Mouse (Mus musculus) limb, embryonic 15.5 days (tissue): Measurements from ENCODE around the gene Catsper2. TPM values are rescaled to one million over a fixed set of nuclear protein-coding genes. Genes with fewer than 3 reads are reported as not detected.

Experiments used
- ATAC-seq: fragments of 200-750 bp; cut with Nextera tagmentation; 2 replicates; pipeline ENCODE4 v1.8.0; 2017; ENCODE audit warnings: low read depth, moderate TSS enrichment; ENCODE audit not compliant: insufficient number of reproducible peaks, low FRiP score, low TSS enrichment
- H3K27ac ChIP-seq: fragments of 300-500 bp; sonication (generic); 2 replicates; pipeline ENCODE4 v1.5.1; 2015; ENCODE audit warnings: moderate library complexity, mild to moderate bottlenecking, inconsistent platforms
- H3K27me3 ChIP-seq: fragments of 300-500 bp; sonication (generic); 2 replicates; pipeline ENCODE4 v1.6.1; 2015; ENCODE audit warnings: inconsistent platforms
- H3K36me3 ChIP-seq: fragments of 300-500 bp; sonication (generic); 2 replicates; pipeline ENCODE4 v1.6.1; 2015; ENCODE audit warnings: inconsistent platforms
- H3K4me1 ChIP-seq: fragments of 300-500 bp; sonication (generic); 2 replicates; pipeline ENCODE4 v1.6.1; 2015; ENCODE audit warnings: inconsistent platforms
- H3K4me2 ChIP-seq: fragments of 300-500 bp; sonication (generic); 2 replicates; pipeline ENCODE4 v1.6.1; 2015; ENCODE audit warnings: mild to moderate bottlenecking, inconsistent platforms
- H3K4me3 ChIP-seq: fragments of 300-500 bp; sonication (generic); 2 replicates; pipeline ENCODE4 v1.5.1; 2015; ENCODE audit warnings: mild to moderate bottlenecking, inconsistent platforms
- H3K9ac ChIP-seq: fragments of 300-500 bp; sonication (generic); 2 replicates; pipeline ENCODE4 v1.6.1; 2015; ENCODE audit warnings: inconsistent platforms
- H3K9me3 ChIP-seq: fragments of 300-500 bp; sonication (generic); 2 replicates; pipeline ENCODE4 v1.6.1; 2016; ENCODE audit warnings: inconsistent platforms
- WGBS: fragments of 180-500 bp; shearing (Covaris S2); methylation state at CpG from one replicate; pipeline ENCODE4 v1.1.7; 2015; 5-methylcytosine and 5-hydroxymethylcytosine counted together
- polyA plus RNA-seq: library from polyadenylated mRNA; unstranded; fragments of >200 nt; fragmentation: Nextera tagmentation; extraction: Ambion mirVana; gene quantifications from 2 replicates; pipeline ENCODE4 v1.2.1, GENCODE M21; 2015

Catsper2 gene
- polyA plus RNA-seq, 1 experiment from 2014 or later: 2.0 TPM

DNA sequence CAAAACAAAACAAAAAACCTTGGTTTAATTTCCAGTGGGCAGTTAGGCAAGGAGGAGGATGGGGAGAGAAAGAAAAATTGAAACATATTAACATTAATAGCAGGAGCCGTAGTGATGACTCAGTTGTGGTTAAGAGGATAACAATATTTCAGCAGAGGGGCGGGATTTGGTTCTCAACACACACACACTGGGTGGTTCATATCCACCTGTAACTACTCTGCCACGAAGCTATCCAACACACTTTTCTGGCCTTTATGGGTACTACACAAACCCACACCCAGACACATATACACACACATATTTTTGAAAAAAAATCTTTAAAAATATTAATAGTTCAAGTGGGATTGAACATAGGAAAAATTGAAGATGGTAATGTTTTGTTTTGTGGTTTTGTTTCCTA lies 33.4 kb upstream of the Catsper2 start:
- WGBS: 76% methylated on average over 3 of the region's 3 CpGs
- Histone ChIP-seq H3K4me1 (peaks cover 28% of the 10 kb centered on the region), H3K4me2 (no peak overlapping the region), H3K4me3 (no peak overlapping the region), H3K36me3 (peaks cover 4% of the 10 kb centered on the region), H3K9me3 (no peaks in the 10 kb centered on the region), H3K27ac (no peak overlapping the region), H3K9ac (no peak overlapping the region), H3K27me3 (0 out of 2 replicates have a peak, but pooled peaks cover 2% of the 10 kb centered on the region)
- no peak for ATAC-seq

DNA sequence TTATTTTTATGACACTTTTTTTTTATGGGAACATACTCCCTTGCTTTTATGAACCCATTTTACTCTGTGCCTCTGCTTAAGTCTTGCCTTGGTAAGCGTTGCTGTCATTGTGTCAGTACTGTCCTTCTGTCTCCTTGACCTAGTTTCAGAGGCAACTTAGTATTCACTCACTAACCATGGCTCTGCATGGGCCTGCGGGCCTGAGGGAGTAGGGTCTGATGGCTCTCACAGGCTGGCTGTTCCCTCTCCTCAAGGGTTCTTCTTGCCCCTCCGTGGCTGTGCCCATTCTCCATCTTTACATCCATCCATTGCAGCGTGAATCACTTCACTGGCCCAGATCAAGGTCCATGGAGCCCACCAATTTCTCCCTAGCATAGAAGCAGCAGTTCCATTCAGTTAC lies 32.9 kb upstream of the Catsper2 start:
- Histone ChIP-seq H3K27ac (no peak overlapping the region), H3K27me3 (0 out of 2 replicates have a peak, but pooled peaks cover 3% of the 10 kb centered on the region), H3K36me3 (peaks cover 3% of the 10 kb centered on the region), H3K4me1 (peaks cover 33% of the 10 kb centered on the region), H3K4me2 (no peak overlapping the region), H3K9ac (no peak overlapping the region), H3K4me3 (no peak overlapping the region), H3K9me3 (no peaks in the 10 kb centered on the region)
- 81% methylated on average over 4 of the region's 4 CpGs for WGBS
- no peak for ATAC-seq

DNA sequence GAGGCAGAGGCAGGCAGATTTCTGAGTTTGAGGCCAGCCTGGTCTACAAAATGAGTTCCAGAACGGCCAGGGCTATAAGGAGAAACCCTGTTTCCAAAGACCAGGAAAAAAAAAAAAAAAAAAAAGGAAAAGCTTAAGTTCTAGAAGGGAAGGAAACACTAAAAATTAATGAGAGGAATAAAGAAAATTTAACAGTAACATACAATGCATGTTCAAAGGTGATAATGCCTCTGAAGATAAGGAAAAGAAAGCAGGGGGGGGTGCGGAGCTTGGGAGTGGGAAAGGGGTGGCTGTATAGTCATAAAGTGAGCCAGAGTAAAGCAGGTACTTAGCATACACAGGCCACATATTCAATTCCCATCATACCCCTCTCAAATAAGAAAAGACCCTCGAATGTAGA lies 31.5 kb upstream of the Catsper2 start:
- Histone ChIP-seq H3K27me3 (0 out of 2 replicates have a peak, but pooled peaks cover 3% of the 10 kb centered on the region), H3K4me2 (no peak overlapping the region), H3K9me3 (no peaks in the 10 kb centered on the region), H3K4me3 (no peak overlapping the region), H3K36me3 (no peaks in the 10 kb centered on the region), H3K27ac (no peak overlapping the region), H3K4me1 (peaks cover 25% of the 10 kb centered on the region), H3K9ac (no peak overlapping the region)
- no peak for ATAC-seq
- 83% methylated on average over 3 of the region's 3 CpGs for WGBS

DNA sequence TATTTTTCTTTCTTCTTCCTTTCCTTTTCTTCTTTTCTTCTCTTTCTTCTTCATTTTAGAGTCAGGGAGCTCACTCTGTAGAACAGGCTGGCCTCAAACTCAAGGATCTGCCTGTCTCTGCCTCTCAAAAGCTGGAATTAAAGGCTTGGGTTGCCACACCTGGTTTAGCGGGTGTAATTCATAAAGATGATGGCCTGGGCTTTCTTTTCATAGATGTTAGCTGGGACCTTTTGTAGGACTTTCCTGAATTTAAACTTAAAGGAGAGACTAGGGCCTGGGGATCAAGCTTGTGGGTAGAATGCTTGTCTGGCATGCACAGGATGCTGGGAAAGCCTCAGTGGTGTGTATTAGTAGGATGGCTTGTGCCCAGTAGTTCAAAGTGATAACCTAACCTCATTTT lies 30.6 kb upstream of the Catsper2 start, which contains the start of gene Ell3:
Gene Ell3 (minus strand): TSS at position 101 of the 400 bp plus-strand sequence.
- no peak for ATAC-seq
- peaks cover 24% of the 10 kb centered on the region for H3K4me1 ChIP-seq
- no peaks in the 10 kb centered on the region for H3K9me3 ChIP-seq
- no peak within 1 kb of the TSS for H3K9ac ChIP-seq
- peak within 1 kb of the TSS; percentile 51 for H3K4me3 ChIP-seq
- no peak within 1 kb of the TSS for H3K27ac ChIP-seq
- H3K27me3 ChIP-seq: 0 out of 2 replicates have a peak, but pooled peaks cover 3% of the 10 kb centered on the region
- H3K36me3 ChIP-seq: peaks cover 4% of the 10 kb centered on the region
- WGBS: 84% methylated on average over 1 of the region's 1 CpGs
- peak within 1 kb of the TSS; percentile 96 for H3K4me2 ChIP-seq

DNA sequence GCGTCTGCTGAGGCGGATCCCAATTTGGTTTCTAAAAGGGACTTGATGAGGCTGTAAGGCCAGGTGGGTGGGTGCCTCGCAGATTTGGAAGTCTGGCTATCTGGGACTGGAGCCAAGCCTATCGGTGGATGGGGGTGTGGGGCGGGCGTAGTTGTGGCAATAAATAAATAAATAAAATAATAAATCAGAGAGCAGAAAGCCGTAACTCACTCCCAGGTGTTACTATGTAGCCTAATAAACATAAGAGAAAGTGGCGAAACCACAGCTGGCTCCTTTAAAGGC lies 29.4 kb upstream of the Catsper2 start:
- WGBS: 8% methylated on average over 8 of the region's 8 CpGs
- Histone ChIP-seq H3K4me3 (peak overlapping the region; percentile 51), H3K9me3 (no peaks in the 10 kb centered on the region), H3K36me3 (peaks cover 15% of the 10 kb centered on the region), H3K27me3 (0 out of 2 replicates have a peak, but pooled peaks cover 3% of the 10 kb centered on the region), H3K4me2 (peak overlapping the region; percentile 96), H3K9ac (peak overlapping the region; percentile 35), H3K27ac (no peak overlapping the region), H3K4me1 (peaks cover 22% of the 10 kb centered on the region)
- ATAC-seq: no peak

DNA sequence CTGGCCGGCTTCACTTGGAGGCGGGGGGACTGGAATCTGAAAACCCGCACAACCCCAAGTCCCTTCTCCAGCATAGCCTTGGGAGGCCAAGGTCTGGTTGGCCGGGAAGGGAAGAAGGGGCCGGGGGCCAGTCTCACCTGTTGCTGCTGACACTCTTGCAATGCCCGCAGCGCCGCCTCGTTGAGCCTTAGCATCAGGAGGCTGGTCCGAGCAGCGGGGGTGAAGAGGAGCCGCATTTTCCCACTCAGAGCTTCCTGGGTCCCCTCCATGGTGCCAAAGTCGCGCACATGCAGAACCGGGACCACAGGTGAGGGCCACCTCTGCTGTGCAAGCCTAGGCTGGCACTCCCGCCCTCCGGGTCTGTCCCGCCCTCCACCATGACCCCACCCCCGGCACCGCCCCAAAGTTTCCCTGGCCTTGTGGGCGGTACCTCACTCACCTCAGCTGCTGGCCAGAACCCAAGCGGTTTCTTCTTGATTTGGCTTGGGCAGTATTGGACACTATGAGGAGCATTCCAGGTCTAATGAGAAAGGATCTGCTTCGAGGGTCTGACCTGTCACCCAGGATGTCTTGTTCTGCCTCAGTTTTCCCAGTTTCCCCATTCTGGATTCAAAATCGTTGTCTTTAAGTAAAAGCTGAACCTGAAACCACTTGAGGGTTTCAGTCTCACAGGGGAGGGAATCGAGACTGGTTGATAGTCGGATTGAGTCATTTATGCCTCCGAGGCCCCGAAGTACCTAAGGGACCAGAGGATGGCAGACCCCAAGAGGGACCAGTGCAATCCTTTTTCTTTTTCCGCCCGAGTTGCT lies 28.9 kb upstream of the Catsper2 start:
- peak overlapping the region; percentile 96 for H3K4me2 ChIP-seq
- ATAC-seq: peak; percentile 80
- H3K4me3 ChIP-seq: peak overlapping the region; percentile 51
- H3K9ac ChIP-seq: peak overlapping the region; percentile 35
- H3K36me3 ChIP-seq: peaks cover 21% of the 10 kb centered on the region
- 0 out of 2 replicates have a peak, but pooled peaks cover 3% of the 10 kb centered on the region for H3K27me3 ChIP-seq
- H3K9me3 ChIP-seq: no peaks in the 10 kb centered on the region
- no peak overlapping the region for H3K27ac ChIP-seq
- WGBS: 2% methylated on average over 30 of the region's 30 CpGs
- H3K4me1 ChIP-seq: peaks cover 17% of the 10 kb centered on the region

DNA sequence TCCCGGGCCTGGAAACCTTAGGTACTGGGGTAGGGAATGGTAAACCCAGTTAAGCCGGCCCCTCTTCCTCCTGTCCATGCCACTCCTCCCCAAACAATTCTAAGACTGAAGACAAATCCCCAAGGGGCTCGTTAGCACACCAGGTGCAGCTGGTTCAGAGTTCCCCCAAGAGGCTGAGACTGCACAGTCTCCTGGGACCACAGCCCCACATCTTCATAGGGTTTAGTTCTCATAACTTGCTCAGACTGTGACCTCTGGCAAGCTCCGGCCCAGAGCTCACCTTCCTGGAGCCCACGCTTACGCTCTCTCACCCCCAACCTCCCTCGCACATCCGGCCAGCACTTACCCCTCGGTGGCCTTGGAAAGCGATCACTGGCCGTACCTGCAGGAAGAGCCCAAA lies 28.2 kb upstream of the Catsper2 start:
- Histone ChIP-seq H3K27ac (no peak overlapping the region), H3K9me3 (no peaks in the 10 kb centered on the region), H3K4me1 (peaks cover 17% of the 10 kb centered on the region), H3K4me3 (peak overlapping the region; percentile 51), H3K9ac (peak overlapping the region; percentile 35; the same call in 1 of the 2 replicates), H3K27me3 (0 out of 2 replicates have a peak, but pooled peaks cover 3% of the 10 kb centered on the region), H3K36me3 (peaks cover 27% of the 10 kb centered on the region), H3K4me2 (peak overlapping the region; percentile 96)
- no peak for ATAC-seq
- 11% methylated on average over 11 of the region's 11 CpGs for WGBS

DNA sequence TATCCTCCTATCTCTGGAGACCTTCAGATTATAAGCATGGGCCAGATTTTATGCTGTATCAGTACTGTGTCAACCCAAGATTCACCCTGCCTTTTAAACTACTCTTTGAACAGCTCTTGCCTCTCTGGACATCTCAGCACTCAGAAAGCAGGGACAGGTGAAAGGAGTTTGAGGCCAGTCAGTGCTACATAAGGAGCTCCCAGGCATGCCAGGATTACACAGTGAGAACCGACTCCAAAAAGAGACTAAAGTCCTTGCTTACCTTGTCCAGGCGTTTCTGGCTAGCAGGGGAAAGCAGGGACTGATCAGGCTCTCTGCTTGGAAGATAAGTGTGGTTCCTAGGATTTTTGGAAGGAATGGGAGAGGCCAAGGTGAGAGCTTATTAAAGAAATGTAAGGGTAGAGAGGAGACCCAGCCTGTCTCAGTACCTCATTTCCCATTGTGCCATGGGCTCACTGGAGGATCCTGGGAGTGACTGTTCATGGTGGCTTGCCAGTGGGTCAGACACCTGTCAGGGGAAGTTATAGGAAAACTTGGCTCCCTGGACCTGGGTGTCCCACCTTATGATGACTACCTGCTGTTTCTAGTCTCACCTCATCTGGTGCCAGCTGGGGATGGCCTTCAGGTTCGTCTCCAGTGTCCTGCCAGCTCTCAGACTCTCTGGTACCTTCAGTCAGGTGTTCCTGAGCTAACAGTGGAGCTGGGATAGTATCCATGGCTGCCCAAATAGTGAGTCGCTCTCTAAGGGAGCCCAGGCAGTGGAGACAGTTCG lies 27.4 kb upstream of the Catsper2 start:
- H3K4me2 ChIP-seq: no peak overlapping the region
- ATAC-seq: no peak

DNA sequence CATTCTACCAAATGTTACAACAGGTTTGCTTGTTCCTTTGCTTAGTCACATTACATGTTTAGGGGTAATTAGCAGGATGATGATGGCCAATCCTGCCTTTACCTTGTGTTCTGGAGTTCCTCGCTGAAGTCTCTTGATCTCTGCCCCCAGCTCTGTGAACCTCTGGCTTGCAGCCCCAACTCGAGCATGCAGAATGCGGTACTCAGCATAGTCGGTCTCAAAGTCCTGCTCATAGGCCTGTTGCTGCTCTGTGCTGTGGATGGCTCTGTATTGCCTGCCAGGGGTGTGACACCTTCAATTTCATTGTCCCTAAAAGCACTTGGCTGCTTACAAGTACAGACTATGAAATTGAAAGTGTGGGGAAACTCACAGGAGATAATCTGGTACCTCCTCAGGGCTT lies 26.2 kb upstream of the Catsper2 start:
- 0 out of 2 replicates have a peak, but pooled peaks cover 3% of the 10 kb centered on the region for H3K27me3 ChIP-seq
- ATAC-seq: no peak
- no peak overlapping the region for H3K9ac ChIP-seq
- H3K36me3 ChIP-seq: peaks cover 41% of the 10 kb centered on the region
- no peaks in the 10 kb centered on the region for H3K9me3 ChIP-seq
- no peak overlapping the region for H3K27ac ChIP-seq
- H3K4me2 ChIP-seq: no peak overlapping the region
- WGBS: 73% methylated on average over 4 of the region's 4 CpGs
- no peak overlapping the region for H3K4me3 ChIP-seq
- peaks cover 17% of the 10 kb centered on the region for H3K4me1 ChIP-seq

More for the DNA sequence above, 27.4 kb upstream of the Catsper2 start:
- 53% methylated on average over 5 of the region's 5 CpGs for WGBS
- no peak overlapping the region for H3K27ac ChIP-seq
- H3K9ac ChIP-seq: no peak overlapping the region
- H3K4me3 ChIP-seq: no peak overlapping the region
- no peaks in the 10 kb centered on the region for H3K9me3 ChIP-seq
- 0 out of 2 replicates have a peak, but pooled peaks cover 3% of the 10 kb centered on the region for H3K27me3 ChIP-seq
- peaks cover 17% of the 10 kb centered on the region for H3K4me1 ChIP-seq
- peaks cover 29% of the 10 kb centered on the region for H3K36me3 ChIP-seq

DNA sequence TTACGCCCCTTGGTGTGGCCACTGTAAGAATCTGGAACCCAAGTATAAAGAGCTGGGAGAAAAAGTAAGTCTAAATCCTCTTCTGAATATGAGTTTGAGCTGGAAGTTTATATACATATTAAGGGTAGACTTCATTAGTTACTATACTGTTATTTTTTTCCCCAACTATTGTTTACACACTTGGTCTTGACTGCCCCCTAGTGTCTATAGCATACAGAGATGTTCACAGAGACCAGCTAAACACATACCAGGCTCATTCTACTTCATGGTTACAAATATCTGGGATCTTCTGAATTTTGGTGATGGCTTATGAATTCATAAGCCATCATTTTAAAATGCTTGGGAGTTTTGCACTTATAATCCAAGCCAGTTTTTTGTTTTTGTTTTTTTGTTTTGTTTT lies 21.3 kb upstream of the Catsper2 start:
- no peak overlapping the region for H3K4me3 ChIP-seq
- no peaks in the 10 kb centered on the region for H3K4me1 ChIP-seq
- no peaks in the 10 kb centered on the region for H3K9me3 ChIP-seq
- no peak overlapping the region for H3K9ac ChIP-seq
- WGBS: 97% methylated on average over 1 of the region's 1 CpGs
- peaks cover 87% of the 10 kb centered on the region for H3K36me3 ChIP-seq
- no peak overlapping the region for H3K4me2 ChIP-seq
- no peaks in the 10 kb centered on the region for H3K27me3 ChIP-seq
- no peak overlapping the region for H3K27ac ChIP-seq
- no peak for ATAC-seq

DNA sequence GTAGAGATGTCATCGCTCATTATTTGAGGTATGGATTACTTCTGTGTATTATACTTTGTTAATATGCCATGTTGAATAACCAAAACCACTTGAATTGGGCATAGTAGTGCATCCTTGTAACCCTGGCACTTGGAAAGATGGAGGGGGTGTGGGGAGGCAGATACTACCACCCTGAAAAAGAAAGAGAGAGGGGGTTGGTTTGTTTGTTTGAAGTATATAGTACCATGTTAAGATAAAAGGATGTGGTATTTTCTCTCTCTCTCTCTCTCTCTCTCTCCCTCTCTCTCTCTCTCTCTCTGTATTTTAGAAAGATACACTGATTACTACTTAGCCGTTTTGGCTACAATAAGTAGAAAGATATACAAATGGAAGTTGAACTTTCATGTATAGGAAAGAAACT lies 12.3 kb upstream of the Catsper2 start:
- Histone ChIP-seq H3K27ac (no peak overlapping the region), H3K27me3 (no peaks in the 10 kb centered on the region), H3K4me2 (no peak overlapping the region), H3K9me3 (no peaks in the 10 kb centered on the region), H3K4me3 (no peak overlapping the region), H3K4me1 (no peaks in the 10 kb centered on the region), H3K36me3 (peaks cover 74% of the 10 kb centered on the region), H3K9ac (no peak overlapping the region)
- WGBS: 86% methylated on average over 2 of the region's 2 CpGs
- ATAC-seq: no peak

DNA sequence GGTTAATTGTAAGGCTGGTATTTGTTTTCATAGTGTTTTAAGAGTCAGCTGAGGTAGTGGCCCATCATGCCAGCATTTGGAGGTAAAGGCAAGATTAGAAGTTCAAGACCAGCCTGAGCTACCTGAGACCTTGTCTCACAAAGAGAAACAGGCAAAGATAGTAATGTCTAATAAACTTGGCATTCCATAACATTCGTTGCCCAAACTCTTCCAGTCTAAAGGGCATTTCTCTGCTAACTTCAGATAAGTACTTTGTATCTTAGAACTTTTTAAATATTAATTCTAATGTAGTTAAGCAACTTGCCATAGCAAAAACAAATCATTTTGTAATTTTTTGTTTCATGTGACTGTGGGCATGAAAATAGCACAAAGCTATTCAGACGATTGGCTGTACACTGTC lies 9.6 kb upstream of the Catsper2 start:
- Histone ChIP-seq H3K4me2 (no peak overlapping the region), H3K4me3 (no peak overlapping the region), H3K36me3 (peaks cover 58% of the 10 kb centered on the region), H3K9me3 (no peaks in the 10 kb centered on the region), H3K4me1 (no peaks in the 10 kb centered on the region), H3K9ac (no peak overlapping the region), H3K27me3 (no peaks in the 10 kb centered on the region), H3K27ac (no peak overlapping the region)
- no peak for ATAC-seq
- 91% methylated on average over 2 of the region's 2 CpGs for WGBS
